Mouse (Mus musculus) myocyte (in vitro differentiated cells): ENCODE results near the gene Wnk4.

Source experiments
- E2F4 ChIP-seq: IDR thresholded peaks from one replicate; pipeline ENCODE4 v1.6.1; 2011; ENCODE audit warnings: mild to moderate bottlenecking, control low read depth, moderate library complexity; ENCODE audit not compliant: insufficient read depth
- POLR2AphosphoS2 ChIP-seq: IDR thresholded peaks from one replicate; pipeline ENCODE4 v1.6.1; 2011; ENCODE audit warnings: low read depth, control low read depth; ENCODE audit not compliant: insufficient read length

- TF ChIP-seq E2F4 (no peak), POLR2AphosphoS2 (no peak)
Observed at GRCm38 (mm10) chr11:101230991-101231871, 29.1 kb upstream of the Wnk4 start.
